Mouse (Mus musculus) ES-CJ7 (cell line): ENCODE measurements at regions not wholly inside any gene's neighbourhood (a gene's known extent, or its start where the extent isn't known, plus 50 kb on each side); places are given as distances from the start of the nearest gene placed in this dataset.
"Not testable (repeated sequence)": the region's sequence is repeated elsewhere in the genome, so short reads cannot be mapped to it uniquely, and the experiment has no call there.

Experiments
- DNase-seq: peaks from one replicate; pipeline ENCODE4 v3.0.0; 2011; ENCODE audit warnings: low read depth, low spot score

DNA sequence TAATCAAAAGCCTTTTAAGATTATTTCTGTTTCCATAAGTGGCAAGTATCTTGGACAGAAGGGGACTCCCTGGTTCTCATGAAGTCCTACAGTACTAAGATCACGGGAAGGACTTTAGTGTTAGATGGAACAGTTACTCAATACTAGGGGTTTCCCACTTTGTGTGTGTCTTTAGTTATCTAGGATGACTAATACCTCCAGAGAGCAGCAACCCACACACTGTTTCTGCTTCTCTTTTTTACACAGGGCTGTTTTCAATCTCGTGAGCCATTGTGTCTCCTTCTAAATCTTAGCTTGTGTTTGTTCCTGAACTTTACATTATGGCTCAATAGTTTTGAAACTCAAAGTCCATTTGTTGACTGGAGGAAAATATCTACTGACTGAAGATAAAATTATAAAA, 496.5 kb upstream of the Impg1 start:
- no peak for DNase-seq

DNA sequence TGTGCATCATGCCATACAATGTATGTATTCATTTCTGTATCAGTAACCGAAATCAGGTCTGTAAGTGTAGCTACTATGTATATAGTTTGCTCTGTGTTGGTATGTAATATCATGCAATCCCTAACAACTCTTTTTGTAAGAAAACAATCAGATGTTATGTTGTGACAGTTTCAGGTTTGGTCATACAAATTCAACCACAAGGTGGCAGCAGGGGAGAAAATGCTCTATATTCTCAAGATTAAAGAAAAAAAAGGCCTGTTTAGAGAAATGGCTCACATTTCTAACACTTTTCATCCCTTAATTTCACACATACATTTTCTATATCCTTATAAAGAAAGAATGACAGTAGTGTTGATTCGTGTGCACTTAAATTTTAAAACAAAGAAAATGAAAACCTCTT, 477.7 kb upstream of the Impg1 start:
- DNase-seq, result peak; percentile 8

DNA sequence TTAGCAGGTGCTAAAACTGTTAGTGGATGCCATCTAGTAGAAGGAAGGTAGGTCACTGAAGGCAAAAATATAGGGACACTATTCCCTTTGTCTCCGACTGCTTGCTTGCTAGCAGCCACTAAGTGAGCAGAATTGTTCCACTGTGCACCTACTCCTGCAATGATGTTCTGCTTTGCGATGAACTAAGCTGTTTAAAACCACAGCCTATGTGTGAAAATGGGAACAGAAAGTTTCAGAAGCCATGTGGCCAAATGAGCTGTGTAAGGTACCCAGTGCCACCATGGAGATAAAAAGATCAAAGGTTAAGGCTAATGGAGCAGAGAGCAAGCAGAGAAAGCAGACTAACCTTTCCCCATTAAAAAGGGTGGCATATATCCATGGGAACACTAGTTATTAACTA, 476.1 kb upstream of the Impg1 start:
- no peak for DNase-seq

DNA sequence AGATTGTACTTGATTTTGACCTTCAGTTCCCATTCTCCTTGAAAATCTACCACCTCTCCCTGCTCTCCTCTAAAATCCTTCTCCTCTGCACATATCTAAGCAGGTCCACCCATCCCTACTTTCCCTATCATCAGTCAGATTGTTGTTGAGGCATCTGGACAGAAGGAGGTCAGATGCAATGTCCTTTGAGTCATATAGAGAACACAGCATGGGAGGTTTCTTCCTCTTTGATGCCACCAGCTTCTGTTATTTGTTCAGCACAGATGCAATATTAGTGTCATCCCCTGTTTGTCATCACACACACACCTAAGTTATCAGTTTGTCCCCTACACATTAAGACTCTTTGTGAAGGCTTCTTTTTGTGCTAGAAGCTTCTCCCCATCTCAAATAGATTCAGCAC, 473.0 kb upstream of the Impg1 start:
- DNase-seq, result no peak

DNA sequence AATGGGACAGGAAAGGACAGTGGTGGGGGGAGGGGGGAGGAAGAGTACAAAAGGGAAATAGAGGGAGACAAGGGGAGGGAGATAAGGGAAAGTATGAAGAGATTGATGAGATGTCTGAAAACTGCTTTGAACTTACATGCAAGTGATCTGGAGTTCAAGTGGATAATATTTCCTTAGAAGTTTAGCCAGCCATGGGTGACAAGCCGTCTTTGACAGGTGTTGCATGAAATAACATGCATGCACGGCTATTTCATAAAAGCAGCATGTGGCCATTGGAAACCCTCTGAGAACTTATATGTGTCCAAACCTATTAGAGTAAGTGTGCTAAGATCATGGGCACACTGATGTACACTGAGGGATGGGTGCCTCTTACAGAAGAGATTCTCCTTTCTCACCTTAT, 465.3 kb upstream of the Impg1 start:
- DNase-seq, result no peak

DNA sequence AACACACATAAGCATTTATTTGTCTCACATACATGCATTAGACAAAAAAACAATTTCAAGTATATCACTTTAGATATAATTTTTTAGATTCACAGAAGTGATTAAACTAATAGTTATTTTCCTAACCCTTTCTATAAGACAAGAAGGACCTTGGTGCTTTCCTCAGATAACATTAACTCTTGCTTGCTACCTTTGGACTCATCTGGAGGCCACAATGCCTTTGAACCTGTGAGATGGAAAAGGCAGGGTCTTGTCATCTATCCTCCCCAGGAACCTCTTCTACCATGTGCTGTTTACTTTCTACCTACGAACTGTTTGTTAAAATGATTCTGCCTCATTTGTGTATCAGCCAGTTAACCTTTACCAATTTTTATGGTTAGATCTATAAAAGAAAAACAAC, 455.0 kb upstream of the Impg1 start:
- DNase-seq, result no peak

DNA sequence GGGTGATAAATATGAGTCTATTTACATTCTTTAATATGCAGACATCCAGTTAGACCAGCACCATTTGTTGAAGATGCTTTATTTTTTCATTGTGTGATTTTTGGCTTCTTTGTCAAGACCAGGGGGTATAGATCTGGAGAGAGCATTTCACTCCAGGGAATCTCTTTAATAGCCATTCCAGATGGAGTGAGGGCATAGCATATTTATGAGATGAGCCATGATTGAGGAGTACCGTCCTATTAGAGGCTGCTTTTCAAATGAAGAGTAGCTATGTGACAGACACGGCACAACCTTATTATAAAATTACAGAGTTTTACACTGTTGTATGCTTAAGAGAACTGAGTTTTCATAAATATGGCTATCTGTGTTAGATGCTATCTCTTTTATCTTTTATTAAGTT, 448.6 kb upstream of the Impg1 start:
- no peak for DNase-seq

DNA sequence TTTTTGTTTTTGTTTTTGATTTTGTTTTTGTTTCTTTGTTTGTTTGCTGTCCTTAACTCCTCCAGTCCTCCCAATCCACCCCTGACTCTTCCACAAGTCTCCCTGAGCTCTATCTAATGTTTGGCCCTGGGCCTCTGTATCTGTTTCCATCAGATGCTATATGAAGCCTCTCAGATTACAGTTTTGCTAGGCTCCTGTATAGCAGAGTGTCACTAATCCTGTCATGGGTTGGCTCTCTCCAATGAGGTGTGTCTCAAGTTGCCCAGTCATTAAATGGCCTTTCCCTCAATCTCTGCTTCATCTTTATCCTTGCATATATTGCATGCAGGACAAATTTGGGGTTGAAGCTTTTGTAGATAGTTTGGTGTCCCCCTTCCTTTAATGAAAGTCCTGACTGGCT, 446.9 kb upstream of the Impg1 start:
- DNase-seq, result no peak

DNA sequence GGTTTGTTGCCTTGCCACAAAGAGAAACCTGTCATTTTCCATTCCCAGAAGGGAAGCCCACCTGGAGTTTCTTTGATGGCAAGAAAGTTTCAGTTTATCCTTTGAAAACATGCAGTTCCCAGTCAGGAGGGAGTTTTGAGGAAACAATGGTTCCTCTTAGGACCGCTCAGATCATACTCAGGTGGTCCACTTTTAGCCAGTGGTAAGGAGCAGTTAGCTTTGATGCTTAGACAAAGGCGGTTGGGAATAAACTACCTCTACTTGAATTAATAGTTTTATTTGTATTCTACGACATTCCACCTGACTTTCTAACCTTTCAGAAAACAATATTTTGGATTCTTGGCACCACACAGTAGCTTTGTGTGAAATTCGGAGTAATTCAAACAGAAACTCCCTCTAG, 401.5 kb upstream of the Impg1 start:
- no peak for DNase-seq

DNA sequence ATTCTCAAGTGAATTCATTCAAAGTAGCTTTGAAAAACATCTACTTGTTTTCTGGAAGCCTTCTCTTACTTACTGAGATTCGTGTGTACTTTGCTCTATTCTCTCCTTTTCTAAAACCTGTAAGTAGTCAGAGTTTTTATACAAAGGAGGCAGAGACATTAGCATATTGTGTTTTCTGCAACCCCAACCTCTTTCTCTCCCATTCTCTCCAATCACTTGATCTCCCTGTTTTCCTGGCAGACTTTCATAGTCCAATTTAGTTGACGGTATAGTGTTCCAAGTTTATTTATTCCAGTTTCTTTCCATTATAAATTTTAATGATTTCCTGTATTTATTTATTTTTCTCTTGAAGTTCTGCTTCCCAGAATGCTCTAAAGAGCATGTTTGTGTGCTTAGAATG, 393.7 kb upstream of the Impg1 start:
- no peak for DNase-seq

DNA sequence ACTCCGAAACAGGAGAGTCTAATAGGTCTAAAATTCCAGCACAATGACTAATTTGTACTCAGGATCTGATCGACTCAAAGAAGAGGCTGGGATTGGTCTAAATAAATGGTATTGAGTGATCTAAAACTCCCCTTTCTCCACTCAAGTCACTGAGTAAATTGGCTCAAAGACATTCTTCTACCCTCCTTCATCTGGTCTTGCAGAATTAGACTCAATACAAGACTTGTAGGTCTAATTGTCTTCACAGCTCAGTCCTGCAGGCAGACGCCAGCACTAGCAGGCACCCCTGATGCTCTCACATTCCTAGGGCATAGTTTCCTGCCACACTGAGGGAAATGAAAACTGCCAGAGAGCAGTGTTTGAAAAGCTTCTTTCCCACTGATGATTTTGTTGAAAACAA, 382.9 kb upstream of the Impg1 start:
- DNase-seq, result no peak

DNA sequence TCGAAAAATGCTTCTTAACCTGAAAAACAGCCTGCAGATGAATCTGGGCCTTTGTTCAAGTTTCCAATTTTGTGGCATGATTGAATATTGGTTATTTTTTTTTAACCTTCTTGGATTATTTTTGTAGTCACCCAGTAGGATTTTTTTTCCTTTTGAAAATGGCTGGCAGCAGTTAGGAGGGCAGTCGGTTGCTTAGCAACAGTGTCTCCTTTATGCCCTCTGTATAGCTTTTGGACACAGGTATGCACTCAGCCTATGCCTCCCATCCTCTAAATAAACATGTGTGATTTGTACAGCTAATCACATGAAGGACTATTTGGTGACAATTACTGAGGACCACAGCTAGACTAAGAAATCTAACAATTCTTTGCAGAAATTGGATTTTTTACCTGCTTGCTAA, 367.5 kb upstream of the Impg1 start:
- no peak for DNase-seq

DNA sequence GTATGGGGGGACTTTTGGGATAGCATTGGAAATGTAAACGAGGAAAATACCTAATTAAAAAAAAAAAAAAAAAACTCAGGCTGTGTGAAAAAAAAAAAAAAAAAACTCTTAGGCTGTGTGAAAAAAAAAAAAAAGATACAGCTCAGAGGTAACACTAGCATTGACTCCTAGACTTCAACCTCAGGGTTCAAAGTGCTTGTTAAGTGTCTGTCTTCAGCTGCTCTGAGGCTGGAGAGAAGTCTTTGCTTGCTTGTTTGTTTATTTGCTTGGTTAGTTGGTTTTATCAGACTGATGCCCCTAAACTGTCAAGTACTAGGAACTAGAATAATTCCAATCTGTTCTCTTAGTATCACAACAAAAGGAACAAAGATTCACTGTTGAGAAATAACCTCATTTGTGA, 360.1 kb upstream of the Impg1 start:
- no peak for DNase-seq

DNA sequence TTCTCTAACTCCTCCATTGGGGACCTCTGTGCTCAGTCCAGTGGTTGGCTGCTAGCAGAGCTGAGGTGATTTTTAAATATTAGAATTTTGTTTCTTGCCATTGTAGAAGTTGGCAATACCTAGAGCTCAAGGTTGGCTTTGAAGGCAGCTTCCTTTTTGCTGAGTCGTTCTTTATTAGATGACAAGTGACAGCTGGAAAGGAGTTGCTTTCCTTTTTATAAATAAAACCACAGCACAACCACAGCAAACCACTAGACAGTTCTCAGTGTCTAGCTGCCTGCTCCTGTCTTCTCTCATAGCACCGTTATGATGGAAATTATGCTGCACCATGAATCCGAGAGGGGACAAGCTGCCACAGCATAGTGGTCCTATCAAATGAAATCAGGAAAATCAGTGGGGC, 354.8 kb upstream of the Impg1 start:
- DNase-seq, result no peak

DNA sequence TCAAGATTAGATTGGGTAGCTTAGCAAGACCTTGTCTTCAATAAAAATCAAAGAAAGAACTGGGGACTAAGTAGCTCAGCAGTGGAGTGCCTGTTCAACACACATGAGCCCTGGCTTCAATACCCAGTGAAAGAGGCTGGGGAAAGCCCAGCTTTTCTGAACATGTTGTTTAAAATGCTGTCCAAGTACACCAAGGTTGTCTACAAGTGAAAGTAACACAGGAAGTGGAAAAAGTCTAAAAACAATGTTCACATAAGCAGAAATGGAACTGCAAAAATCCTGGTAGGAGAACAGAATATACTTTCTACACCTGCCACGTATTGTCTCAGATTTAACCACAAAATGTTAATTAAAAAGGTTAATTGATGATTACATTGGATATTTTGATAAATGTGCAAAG, 353.8 kb upstream of the Impg1 start:
- no peak for DNase-seq

DNA sequence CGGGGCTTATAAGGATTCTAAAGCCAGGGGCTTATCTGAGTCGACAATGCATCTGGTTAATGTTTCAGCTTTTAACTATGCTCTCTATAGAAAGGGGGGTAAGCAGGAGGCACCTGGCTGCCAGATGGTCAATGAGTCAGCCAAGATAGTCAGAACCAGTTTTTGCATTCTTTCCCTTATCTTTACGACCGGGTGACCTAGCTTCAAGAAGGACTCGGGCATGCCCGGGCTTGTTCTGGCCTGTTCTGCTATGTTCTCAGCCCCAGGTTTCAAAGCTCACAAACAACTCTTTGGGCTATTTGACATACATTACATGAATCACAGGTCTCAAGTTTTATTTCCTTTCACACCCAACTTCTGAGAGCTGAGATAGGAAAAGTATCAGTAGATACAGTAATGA, 348.6 kb upstream of the Impg1 start:
- not testable (repeated sequence) for DNase-seq

DNA sequence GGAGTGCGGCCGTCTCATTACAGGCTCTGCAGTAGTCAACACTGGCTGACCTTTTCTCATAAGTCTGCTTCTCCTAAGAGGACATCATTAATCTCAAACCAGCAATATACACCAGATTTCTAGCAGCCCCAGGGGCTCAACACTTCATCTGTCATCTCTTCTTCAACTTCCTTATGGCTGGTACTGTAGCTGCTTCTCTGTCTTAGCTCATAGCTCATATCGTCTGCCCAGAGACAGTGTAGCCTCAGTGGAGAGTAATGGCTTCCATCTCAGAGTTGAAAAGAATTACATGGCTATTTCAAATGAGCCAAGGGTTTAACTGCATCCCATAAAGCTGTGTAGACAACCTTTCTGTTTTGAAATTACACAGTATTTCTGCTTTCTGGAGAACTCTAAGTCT, 326.2 kb upstream of the Impg1 start:
- DNase-seq, result no peak

DNA sequence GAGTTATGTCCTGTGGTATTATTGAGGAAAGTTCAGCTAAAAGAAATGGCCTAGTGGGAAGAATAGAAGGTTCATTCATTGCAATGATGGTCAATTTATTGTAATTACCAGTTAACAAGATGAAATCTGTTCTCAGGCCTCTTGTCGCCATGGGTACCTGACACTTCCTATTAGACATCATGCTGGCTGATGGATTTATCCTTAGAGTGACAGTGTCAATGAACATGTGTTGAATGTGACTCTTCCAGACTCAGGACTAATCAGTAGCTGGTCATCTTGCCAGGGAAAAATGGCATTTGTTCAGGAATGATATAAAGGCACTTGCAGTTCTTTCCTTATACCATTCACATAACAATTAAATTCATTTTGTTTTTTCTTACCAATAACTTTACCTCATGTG, 309.3 kb upstream of the Impg1 start:
- DNase-seq, result no peak

DNA sequence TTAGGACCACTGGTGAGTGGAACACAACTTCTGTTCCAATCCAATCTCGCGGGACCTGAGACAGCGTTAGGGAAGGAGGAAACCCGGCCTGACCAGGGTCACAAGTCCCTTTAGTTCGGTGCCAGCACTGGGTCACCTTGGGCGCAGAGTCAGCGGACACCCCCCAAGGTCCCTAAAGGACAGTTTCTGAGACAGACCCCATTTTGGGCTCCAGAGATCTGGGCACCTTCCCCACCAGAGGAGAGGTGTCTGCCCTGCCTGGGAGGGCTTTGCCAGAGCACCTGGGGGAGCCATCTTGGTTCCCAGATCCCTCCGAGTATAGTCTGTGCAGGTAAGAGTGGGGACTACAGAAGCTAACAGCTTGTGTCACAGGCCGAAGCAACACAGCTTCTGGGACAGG, 270.5 kb upstream of the Impg1 start:
- DNase-seq, result not testable (repeated sequence)

DNA sequence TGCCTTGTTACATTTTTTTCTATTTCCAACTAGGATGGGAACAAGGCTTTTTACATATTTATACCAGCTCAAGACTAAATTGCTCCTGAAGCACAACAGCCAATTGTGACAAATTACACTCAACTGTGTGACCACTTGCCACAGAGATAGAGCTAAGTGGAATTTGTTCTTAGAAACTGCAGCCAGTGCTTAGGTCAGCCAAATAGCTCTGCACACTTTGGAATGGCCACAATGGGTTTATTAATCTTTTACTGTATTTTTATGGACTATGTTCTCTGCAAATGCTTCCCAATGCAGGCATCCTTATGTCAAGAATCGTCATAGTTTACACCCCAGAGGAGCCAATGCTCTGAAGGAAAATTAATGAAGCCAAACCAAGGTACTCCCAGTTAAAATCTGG, 267.7 kb upstream of the Impg1 start:
- no peak for DNase-seq

DNA sequence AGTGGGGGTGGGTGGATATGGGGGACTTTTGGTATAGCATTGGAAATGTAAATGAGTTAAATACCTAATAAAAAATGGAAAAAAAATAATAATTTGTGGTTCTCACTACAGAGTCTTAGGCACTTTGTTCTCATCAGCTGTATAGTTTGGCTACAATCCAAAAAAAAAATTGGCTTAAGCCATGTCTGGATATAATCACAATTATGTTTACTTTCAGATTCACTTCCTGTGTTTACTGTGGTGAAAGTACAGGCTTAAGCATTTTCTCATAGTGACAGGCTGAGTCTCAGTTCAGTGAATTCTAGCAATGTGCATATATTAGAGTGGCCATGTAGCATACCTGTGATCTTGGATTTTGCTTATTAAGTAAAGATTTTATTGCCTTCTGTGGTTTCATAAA, 258.4 kb upstream of the Impg1 start:
- no peak for DNase-seq

DNA sequence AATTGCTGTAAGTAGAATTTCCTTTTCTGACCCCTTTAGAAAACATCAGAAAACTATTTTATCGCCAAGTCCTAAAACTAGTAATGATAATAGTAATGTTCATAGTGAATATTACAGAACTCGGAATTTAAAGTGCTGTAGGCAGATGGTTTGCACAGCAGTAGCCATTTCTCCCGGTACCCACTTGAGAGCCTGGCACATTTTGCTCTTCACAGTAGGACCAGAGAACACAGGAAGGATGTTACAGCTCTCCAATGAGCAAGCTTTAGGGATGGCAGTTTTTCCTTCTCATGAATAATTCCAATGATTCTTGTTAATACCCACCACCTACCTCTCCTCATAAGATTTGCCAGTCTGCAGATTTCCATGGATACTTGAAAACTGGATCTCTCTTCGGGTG, 253.2 kb upstream of the Impg1 start:
- DNase-seq, result no peak

DNA sequence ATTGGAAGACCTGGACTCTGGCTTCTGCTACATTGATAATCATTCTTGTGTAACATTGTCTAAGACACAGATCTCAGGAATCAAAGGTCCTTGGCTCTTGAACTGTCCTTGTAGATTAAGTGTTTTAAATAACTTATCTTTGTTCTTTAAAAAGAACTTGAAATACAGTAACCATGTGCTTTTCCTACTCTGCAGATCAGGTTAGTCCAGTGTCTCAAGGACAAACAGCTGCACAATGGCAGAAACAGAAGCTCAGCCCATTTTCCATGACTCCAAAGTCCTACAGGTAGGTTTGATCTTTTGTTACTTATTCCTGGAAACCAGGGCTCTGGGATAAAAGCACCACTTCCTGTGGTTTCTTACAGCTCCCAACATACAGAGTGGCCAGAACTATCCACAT, 244.5 kb upstream of the Impg1 start:
- no peak for DNase-seq

DNA sequence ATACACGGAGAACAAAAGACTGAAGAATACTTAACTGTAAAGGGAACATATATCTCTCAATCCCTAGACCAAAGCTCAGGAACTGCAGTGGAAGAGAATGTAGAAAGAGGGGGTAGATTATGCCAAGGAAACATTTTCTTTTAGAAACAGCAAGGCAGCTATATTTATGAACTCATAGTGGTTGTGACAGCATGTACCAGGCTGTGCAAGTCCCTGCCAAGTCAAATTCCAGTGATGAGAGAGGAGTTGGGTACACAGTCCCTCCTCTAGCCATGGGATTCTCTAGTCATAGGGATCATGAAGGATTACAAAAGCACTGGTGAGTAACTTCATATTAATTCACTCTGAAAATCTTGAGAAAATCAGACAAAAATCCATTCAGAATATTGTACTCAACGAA, 240.0 kb upstream of the Impg1 start:
- DNase-seq, result no peak

DNA sequence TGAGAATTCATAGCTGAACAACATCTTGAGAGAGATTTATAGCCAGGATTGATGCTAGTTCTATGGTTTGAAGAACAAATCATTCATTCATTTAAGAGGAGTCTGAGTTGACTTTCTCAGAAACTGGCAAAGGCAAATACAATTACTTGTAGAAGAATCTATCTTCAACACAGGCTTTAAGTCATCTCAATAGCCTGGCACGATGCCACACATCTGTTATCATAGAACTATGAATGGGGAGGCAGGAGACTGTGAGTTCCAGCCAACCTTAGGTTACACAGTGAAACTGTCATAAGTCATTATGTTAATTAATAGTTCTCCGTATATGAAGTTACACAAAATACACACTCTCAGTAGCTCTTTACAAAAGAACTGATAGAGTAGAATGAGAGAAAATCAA, 231.9 kb upstream of the Impg1 start:
- no peak for DNase-seq
